Mouse (Mus musculus) lung, adult 2 months (tissue): ENCODE data around the gene Tssk2.

ENCODE experiments used
- CTCF ChIP-seq: fragments of 200-500 bp; IDR thresholded peaks from 2 replicates; pipeline ENCODE4 v1.5.1; 2011; ENCODE audit warnings: mild to moderate bottlenecking, low read length, control low read depth; ENCODE audit not compliant: insufficient read depth
- POLR2A ChIP-seq: fragments of 200-500 bp; IDR thresholded peaks from 2 replicates; pipeline ENCODE4 v1.6.1; 2011; ENCODE audit warnings: low read depth, mild to moderate bottlenecking, control low read depth, low read length, borderline replicate concordance; ENCODE audit errors: extremely low read depth

- TF ChIP-seq CTCF (no peak), POLR2A (no peak)
These were observed 45.0 kb downstream of the Tssk2 start for GRCm38 (mm10) chr16:17943466-17943865.
